Mouse (Mus musculus) forebrain, postnatal 0 days (tissue): Measurements from ENCODE around the gene Hsdl1. TPM values are rescaled to one million over a fixed set of nuclear protein-coding genes. Genes with fewer than 3 reads are reported as not detected.
A peak's percentile ranks its signal among the peaks of the same experiment; 100 is the strongest.

ENCODE experiments used
- ATAC-seq: fragments of 200-750 bp; cut with Nextera tagmentation; 2 replicates; pipeline ENCODE4 v1.8.0; 2017; ENCODE audit warnings: mild to moderate bottlenecking, moderate library complexity
- DNase-seq: peaks from one replicate; pipeline ENCODE4 v3.0.0-alpha.2; 2015
- H3K27ac ChIP-seq: fragments of 300-500 bp; sonication (generic); 2 replicates; pipeline ENCODE4 v1.5.1; 2014; ENCODE audit warnings: low read depth, mild to moderate bottlenecking, antibody characterized with exemption, low read length, moderate library complexity, mixed read lengths
- H3K27me3 ChIP-seq: fragments of 300-500 bp; sonication (generic); 2 replicates; pipeline ENCODE4 v1.6.1; 2014; ENCODE audit warnings: mild to moderate bottlenecking, low read length, mixed read lengths; ENCODE audit not compliant: insufficient read depth
- H3K36me3 ChIP-seq: fragments of 300-500 bp; sonication (generic); 2 replicates; pipeline ENCODE4 v1.6.1; 2014; ENCODE audit warnings: mild to moderate bottlenecking, moderate library complexity; ENCODE audit not compliant: insufficient read depth
- H3K4me1 ChIP-seq: fragments of 300-500 bp; sonication (generic); 2 replicates; pipeline ENCODE4 v1.6.1; 2014; ENCODE audit warnings: antibody characterized with exemption; ENCODE audit not compliant: insufficient read depth
- H3K4me2 ChIP-seq: fragments of 300-500 bp; sonication (generic); 2 replicates; pipeline ENCODE4 v1.6.1; 2014; ENCODE audit warnings: low read depth, mild to moderate bottlenecking, moderate library complexity
- H3K4me3 ChIP-seq: fragments of 300-500 bp; sonication (generic); 2 replicates; pipeline ENCODE4 v1.5.1; 2014; ENCODE audit warnings: low read depth, low read length, mixed read lengths
- H3K9ac ChIP-seq: fragments of 300-500 bp; sonication (generic); 2 replicates; pipeline ENCODE4 v1.6.1; 2014; ENCODE audit warnings: mild to moderate bottlenecking
- H3K9me3 ChIP-seq: fragments of 300-500 bp; sonication (generic); 2 replicates; pipeline ENCODE4 v1.6.1; 2016; ENCODE audit warnings: low read length
- CTCF ChIP-seq: sonication (generic); IDR thresholded peaks from 2 replicates; pipeline ENCODE4 v1.5.1; 2016; ENCODE audit warnings: antibody characterized with exemption, control low read depth, low read depth
- WGBS: fragments of 180-500 bp; shearing (Covaris S2); extraction: QIAGEN DNeasy Blood & Tissue Kit; methylation state at CpG from one replicate; pipeline ENCODE4 v1.1.7; 2014; 5-methylcytosine and 5-hydroxymethylcytosine counted together
- polyA plus RNA-seq: library from polyadenylated mRNA; unstranded; fragments of >200 nt; fragmentation: Nextera tagmentation; extraction: Ambion mirVana; gene quantifications from 2 replicates; pipeline ENCODE4 v1.2.1, GENCODE M21; 2015
- total RNA-seq: library from RNA; depleted of rRNA; stranded (reverse); fragments of >200 nt; gene quantifications from 2 replicates; pipeline ENCODE4 v1.2.3, GENCODE M21; 2014

Hsdl1 gene
- total and polyA plus RNA-seq, 2 experiments from 2014 or later, result 158 to 164 TPM

GRCm38 (mm10) chr8:119604996-119605395 is 30.0 kb upstream of the Hsdl1 start, which contains the start of gene Taf1c:
TSS of gene Taf1c (minus strand) at chr8:119605222.
- TF ChIP-seq CTCF, result peak; percentile 88

GRCm38 (mm10) chr8:119604398-119604803 is 29.4 kb upstream of the Hsdl1 start:
- peak; percentile 26; the same call in 1 of the 2 replicates for ATAC-seq
- Histone ChIP-seq H3K9me3 (no peaks in the 10 kb centered on the region), H3K9ac (peak overlapping the region; percentile 70), H3K36me3 (peaks cover 33% of the 10 kb centered on the region), H3K4me1 (peaks cover 6% of the 10 kb centered on the region; the same call in 1 of the 2 replicates), H3K27ac (no peak overlapping the region), H3K4me2 (peak overlapping the region; percentile 63), H3K27me3 (no peaks in the 10 kb centered on the region), H3K4me3 (peak overlapping the region; percentile 65)
- TF ChIP-seq CTCF, result no peak
- DNase-seq, result no peak
- WGBS, result 44% methylated on average over 12 of the region's 12 CpGs

More at GRCm38 (mm10) chr8:119604996-119605395, 30.0 kb upstream of the Hsdl1 start, which contains the start of gene Taf1c:
- peak within 1 kb of the TSS; percentile 22; the same call in 1 of the 2 replicates for H3K27ac ChIP-seq
- ATAC-seq (peak; percentile 96), DNase-seq (peak; percentile 96)
- H3K9ac ChIP-seq, result peak within 1 kb of the TSS; percentile 70
- peaks cover 27% of the 10 kb centered on the region for H3K36me3 ChIP-seq
- WGBS, result 2% methylated on average over 23 of the region's 23 CpGs
- no peaks in the 10 kb centered on the region for H3K27me3 ChIP-seq
- H3K4me3 ChIP-seq, result peak within 1 kb of the TSS; percentile 65
- no peaks in the 10 kb centered on the region for H3K9me3 ChIP-seq
- peak within 1 kb of the TSS; percentile 63 for H3K4me2 ChIP-seq
- peaks cover 6% of the 10 kb centered on the region; the same call in 1 of the 2 replicates for H3K4me1 ChIP-seq

GRCm38 (mm10) chr8:119603771-119604170 is 28.8 kb upstream of the Hsdl1 start:
- ATAC-seq (no peak), DNase-seq (no peak)
- peaks cover 39% of the 10 kb centered on the region for H3K36me3 ChIP-seq
- no peaks in the 10 kb centered on the region for H3K27me3 ChIP-seq
- H3K4me1 ChIP-seq, result peaks cover 6% of the 10 kb centered on the region; the same call in 1 of the 2 replicates
- H3K27ac ChIP-seq, result no peak overlapping the region
- H3K4me2 ChIP-seq, result peak overlapping the region; percentile 63
- H3K4me3 ChIP-seq, result no peak overlapping the region
- 91% methylated on average over 4 of the region's 4 CpGs for WGBS
- H3K9ac ChIP-seq, result no peak overlapping the region
- no peak for TF ChIP-seq CTCF
- no peaks in the 10 kb centered on the region for H3K9me3 ChIP-seq

GRCm38 (mm10) chr8:119591456-119591855 is 16.5 kb upstream of the Hsdl1 start:
- H3K9ac ChIP-seq, result no peak overlapping the region
- H3K27me3 ChIP-seq, result no peaks in the 10 kb centered on the region
- no peak for DNase-seq
- H3K4me2 ChIP-seq, result no peak overlapping the region
- peaks cover 5% of the 10 kb centered on the region for H3K36me3 ChIP-seq
- no peaks in the 10 kb centered on the region for H3K4me1 ChIP-seq
- no peak overlapping the region for H3K4me3 ChIP-seq
- no peak for TF ChIP-seq CTCF
- no peaks in the 10 kb centered on the region for H3K9me3 ChIP-seq
- ATAC-seq, result no peak
- H3K27ac ChIP-seq, result no peak overlapping the region
- WGBS, result 93% methylated on average over 7 of the region's 7 CpGs

GRCm38 (mm10) chr8:119590348-119590747 is 15.4 kb upstream of the Hsdl1 start:
- H3K4me3 ChIP-seq, result no peak overlapping the region
- H3K4me1 ChIP-seq, result no peaks in the 10 kb centered on the region
- no peaks in the 10 kb centered on the region for H3K36me3 ChIP-seq
- ATAC-seq (no peak), DNase-seq (no peak)
- H3K4me2 ChIP-seq, result no peak overlapping the region
- no peak overlapping the region for H3K27ac ChIP-seq
- no peak for TF ChIP-seq CTCF
- no peaks in the 10 kb centered on the region for H3K27me3 ChIP-seq
- WGBS, result 86% methylated on average over 14 of the region's 14 CpGs
- H3K9ac ChIP-seq, result no peak overlapping the region
- H3K9me3 ChIP-seq, result no peaks in the 10 kb centered on the region

GRCm38 (mm10) chr8:119588844-119589243 is 13.9 kb upstream of the Hsdl1 start:
- Histone ChIP-seq H3K4me1 (no peaks in the 10 kb centered on the region), H3K9me3 (no peaks in the 10 kb centered on the region), H3K36me3 (no peaks in the 10 kb centered on the region), H3K27ac (no peak overlapping the region), H3K4me2 (no peak overlapping the region), H3K9ac (no peak overlapping the region), H3K27me3 (no peaks in the 10 kb centered on the region), H3K4me3 (no peak overlapping the region)
- 28% methylated on average over 10 of the region's 10 CpGs for WGBS
- ATAC-seq, result no peak
- TF ChIP-seq CTCF, result no peak
- no peak for DNase-seq

GRCm38 (mm10) chr8:119588321-119588720 is 13.3 kb upstream of the Hsdl1 start:
- no peak overlapping the region for H3K27ac ChIP-seq
- WGBS, result 72% methylated on average over 4 of the region's 4 CpGs
- no peaks in the 10 kb centered on the region for H3K27me3 ChIP-seq
- DNase-seq (no peak), ATAC-seq (no peak)
- no peaks in the 10 kb centered on the region for H3K36me3 ChIP-seq
- no peaks in the 10 kb centered on the region for H3K4me1 ChIP-seq
- H3K9ac ChIP-seq, result no peak overlapping the region
- no peak overlapping the region for H3K4me2 ChIP-seq
- no peaks in the 10 kb centered on the region for H3K9me3 ChIP-seq
- no peak overlapping the region for H3K4me3 ChIP-seq
- TF ChIP-seq CTCF, result no peak
